Mouse (Mus musculus): ENCODE data around the gene Gnao1. TPM values are rescaled to one million over a fixed set of nuclear protein-coding genes. Genes with fewer than 3 reads are reported as not detected.

Gnao1 gene
- 0.44 and 0.46 TPM in 2 replicates for polyA plus RNA-seq (2012; ENCODE audit: insufficient read depth, insufficient read length, missing spikeins)

DNA sequence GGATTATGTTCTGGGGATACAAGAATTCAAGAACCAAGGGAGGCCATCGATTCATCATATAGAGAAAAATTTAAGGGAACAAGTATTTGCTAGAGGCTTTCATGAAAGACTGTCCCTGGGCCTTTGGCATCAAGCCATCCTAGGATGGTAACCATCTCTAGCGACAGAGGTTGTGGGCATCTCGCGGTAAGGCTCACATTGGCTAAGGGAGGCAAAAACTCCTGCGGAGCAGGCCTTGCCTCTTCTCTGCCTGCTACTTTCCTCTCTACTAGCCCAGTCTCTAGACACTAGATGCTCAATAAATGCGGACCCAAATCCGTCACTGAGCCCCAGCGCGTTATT, at the start of gene Gnao1:
Gene Gnao1 (plus strand): TSS at position 281 of the 342 bp plus-strand sequence.
- Histone ChIP-seq H3K27ac (ENCODE audit: insufficient read depth, low read depth, low read length) (no peak within 1 kb of the TSS), H3K4me1 (ENCODE audit: control insufficient read depth, insufficient read depth, low read length) (peaks cover 2% of the 10 kb centered on the region; the same call in 1 of the 2 replicates), H3K4me3 (ENCODE audit: insufficient read depth, low read length) (peak within 1 kb of the TSS; percentile 59)
- TF ChIP-seq POLR2A (IDR thresholded peaks at IDR 0.05; ENCODE audit: borderline replicate concordance, low read depth, low read length) = no peak
- no peak for TF ChIP-seq CTCF (IDR thresholded peaks at IDR 0.05; ENCODE audit: low read depth, low read length)

DNA sequence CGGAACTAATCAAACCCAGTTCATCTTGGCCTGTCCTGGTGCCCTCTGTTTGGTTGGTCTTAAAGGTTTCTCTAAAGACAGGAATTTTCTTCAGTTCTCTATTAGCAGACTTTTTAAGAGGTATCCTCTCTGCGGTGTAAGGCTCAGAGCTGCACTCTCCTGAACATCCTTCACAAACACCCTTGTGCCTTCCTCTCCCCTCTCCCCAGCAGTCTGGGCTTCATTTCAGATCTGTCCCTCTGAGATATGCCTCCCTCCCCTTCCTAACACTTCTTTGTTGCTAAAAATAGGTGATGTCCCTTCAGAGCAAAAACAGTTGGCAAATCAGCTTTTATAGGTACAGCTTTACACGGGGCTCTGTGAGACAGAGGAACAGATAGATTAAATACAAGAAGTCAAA, 32.2 kb upstream of the Gnao1 start:
- H3K4me3 ChIP-seq (ENCODE audit: insufficient read depth, low read length) = no peak overlapping the region
- TF ChIP-seq CTCF (IDR thresholded peaks at IDR 0.05; ENCODE audit: low read depth, low read length) = no peak
- TF ChIP-seq POLR2A (IDR thresholded peaks at IDR 0.05; ENCODE audit: borderline replicate concordance, low read depth, low read length) = no peak
- no peak overlapping the region for H3K27ac ChIP-seq (ENCODE audit: insufficient read depth, low read depth, low read length)
- no peaks in the 10 kb centered on the region for H3K4me1 ChIP-seq (ENCODE audit: control insufficient read depth, insufficient read depth, low read length)

DNA sequence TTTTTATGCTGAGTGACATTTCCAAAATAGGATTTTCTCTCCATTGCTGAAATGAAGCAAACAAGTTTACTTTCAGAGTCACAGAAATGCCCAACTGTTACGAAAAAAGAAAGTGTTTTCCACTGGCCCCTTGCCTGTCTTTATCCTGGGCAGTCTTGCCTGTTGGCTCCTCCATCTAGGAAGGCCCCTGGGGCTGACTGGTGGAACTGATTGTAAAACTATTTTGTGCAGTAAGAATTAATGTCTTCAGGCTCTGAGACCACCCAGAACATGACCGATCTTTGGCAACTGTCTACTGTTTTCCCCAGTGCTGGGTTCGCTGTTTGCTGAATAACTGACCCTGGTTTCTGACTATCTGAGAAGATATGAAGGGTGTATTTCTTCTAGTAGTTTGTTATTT, 540 bp upstream of the Gnao1 start:
- Histone ChIP-seq H3K4me3 (ENCODE audit: insufficient read depth, low read length) (no peak overlapping the region), H3K4me1 (ENCODE audit: control insufficient read depth, insufficient read depth, low read length) (peaks cover 2% of the 10 kb centered on the region; the same call in 1 of the 2 replicates), H3K27ac (ENCODE audit: insufficient read depth, low read depth, low read length) (no peak overlapping the region)
- TF ChIP-seq POLR2A (IDR thresholded peaks at IDR 0.05; ENCODE audit: borderline replicate concordance, low read depth, low read length) = no peak
- no peak for TF ChIP-seq CTCF (IDR thresholded peaks at IDR 0.05; ENCODE audit: low read depth, low read length)

DNA sequence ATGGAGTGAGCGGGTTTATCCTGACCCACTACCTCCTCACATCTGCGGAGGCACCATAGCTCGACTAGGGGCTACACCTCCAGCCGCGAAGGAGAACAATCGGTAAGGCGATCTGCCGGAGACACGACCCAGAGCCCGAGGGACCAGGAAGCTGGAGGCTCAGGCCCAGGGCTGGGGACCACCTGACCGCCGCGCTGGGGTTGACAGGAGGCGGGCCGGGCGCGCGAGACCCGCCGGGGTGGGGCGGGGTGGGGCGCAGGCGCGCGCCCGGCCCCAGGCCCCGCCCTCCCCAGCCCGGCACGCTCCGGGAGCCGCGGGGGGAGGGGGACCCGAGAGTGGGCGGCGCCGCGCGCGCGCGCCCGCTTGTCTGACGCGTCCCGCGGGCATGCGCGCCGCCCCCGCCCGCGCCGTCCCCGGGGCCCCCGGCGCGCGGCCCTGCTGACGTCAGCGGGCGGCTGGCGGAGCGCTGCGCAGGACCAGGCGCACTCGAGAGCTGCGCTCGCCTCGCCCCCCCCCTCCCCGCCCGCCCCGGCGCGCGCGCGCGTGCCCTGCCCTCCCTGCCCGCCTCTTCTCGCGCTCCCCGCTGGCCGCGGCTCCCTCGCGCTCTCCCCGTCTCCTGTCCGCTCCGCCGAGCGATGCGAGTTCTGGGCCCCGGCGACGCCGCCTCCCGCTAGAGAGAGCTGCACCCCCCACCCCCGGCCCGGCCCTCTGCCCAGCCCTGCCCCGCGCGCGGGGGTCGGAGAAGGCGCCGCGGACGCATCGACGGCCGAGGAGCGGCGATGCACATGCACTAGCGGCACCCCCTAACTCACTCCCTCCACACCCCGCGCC, 477 bp downstream of the Gnao1 start:
- Histone ChIP-seq H3K27ac (ENCODE audit: insufficient read depth, low read depth, low read length) (no peak overlapping the region), H3K4me3 (ENCODE audit: insufficient read depth, low read length) (peak overlapping the region; percentile 59), H3K4me1 (ENCODE audit: control insufficient read depth, insufficient read depth, low read length) (peaks cover 2% of the 10 kb centered on the region; the same call in 1 of the 2 replicates)
- TF ChIP-seq CTCF (IDR thresholded peaks at IDR 0.05; ENCODE audit: low read depth, low read length) (no peak), POLR2A (IDR thresholded peaks at IDR 0.05; ENCODE audit: borderline replicate concordance, low read depth, low read length) (no peak)

DNA sequence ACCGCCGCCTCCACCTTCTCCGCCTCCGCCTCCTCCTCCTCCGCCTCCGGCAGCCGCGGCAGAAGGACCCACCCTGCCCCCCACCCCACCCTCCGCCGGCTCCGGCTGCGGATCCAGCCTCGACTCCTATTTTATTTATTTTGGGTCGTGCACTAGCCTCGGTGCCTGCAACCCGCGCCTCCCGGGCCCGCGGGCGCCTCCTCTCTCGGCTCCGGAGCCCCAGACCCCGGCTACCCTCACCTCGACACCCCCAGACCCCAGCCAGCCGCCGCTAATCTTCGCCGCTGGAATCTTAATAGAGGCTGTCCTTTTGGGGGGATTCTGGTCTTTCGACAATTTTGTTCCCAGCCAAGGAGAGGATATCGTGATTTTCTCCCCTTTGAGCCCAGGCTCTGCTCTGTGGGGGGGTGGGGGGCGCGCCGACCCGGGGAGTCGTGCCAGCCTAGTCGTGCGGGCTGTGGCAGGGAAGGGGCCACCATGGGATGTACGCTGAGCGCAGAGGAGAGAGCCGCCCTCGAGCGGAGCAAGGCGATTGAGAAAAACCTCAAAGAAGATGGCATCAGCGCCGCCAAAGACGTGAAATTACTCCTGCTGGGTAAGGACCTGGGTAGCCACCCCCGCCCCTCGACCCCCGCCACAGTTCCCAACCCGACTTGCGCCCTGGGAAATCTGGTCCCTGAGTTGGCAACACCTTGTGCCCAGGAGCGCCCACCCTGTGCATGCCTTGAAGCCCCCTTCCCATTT, 1.3 kb downstream of the Gnao1 start:
- Histone ChIP-seq H3K27ac (ENCODE audit: insufficient read depth, low read depth, low read length) (no peak overlapping the region), H3K4me1 (ENCODE audit: control insufficient read depth, insufficient read depth, low read length) (peaks cover 2% of the 10 kb centered on the region; the same call in 1 of the 2 replicates), H3K4me3 (ENCODE audit: insufficient read depth, low read length) (peak overlapping the region; percentile 40)
- no peak for TF ChIP-seq CTCF (IDR thresholded peaks at IDR 0.05; ENCODE audit: low read depth, low read length)
- TF ChIP-seq POLR2A (IDR thresholded peaks at IDR 0.05; ENCODE audit: borderline replicate concordance, low read depth, low read length) = no peak

DNA sequence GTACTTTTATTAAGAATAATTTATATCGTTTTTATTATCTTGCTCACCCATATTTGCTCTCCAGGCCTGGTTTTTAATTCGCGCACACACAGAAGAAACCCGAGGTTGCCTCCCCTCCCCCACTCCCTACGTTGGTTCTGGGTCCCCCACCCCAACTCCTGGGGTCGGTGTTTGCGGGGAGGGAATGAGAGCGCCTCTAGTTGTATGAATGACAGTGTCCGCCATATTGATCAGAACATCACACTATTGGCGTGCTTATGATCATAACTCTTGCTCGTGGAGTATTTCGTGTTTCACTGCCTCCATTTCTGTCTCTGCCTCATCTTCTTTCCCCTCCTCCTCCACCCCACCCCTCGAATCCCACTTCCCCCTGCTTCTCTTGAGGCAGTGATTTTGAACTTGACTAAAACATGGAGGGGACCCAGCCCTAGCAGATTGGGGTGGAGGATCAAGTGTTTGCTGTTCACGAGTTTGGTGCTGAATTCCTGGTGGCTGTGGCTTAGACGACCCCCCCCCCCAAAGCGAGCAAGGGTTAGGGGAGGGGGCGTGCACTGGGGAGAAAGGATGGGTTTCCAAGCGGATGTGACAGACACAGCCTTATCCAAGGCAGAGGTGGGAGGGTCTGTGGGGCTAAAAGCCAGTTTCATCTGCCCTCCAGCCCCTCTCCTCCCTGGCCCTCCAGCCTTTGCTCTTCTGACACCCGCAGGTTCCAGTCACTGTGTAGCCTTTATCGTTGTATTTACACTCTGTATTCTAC, 2.1 kb downstream of the Gnao1 start:
- H3K4me1 ChIP-seq (ENCODE audit: control insufficient read depth, insufficient read depth, low read length) = peaks cover 2% of the 10 kb centered on the region; the same call in 1 of the 2 replicates
- H3K27ac ChIP-seq (ENCODE audit: insufficient read depth, low read depth, low read length) = no peak overlapping the region
- TF ChIP-seq POLR2A (IDR thresholded peaks at IDR 0.05; ENCODE audit: borderline replicate concordance, low read depth, low read length) (no peak), CTCF (IDR thresholded peaks at IDR 0.05; ENCODE audit: low read depth, low read length) (no peak)

DNA sequence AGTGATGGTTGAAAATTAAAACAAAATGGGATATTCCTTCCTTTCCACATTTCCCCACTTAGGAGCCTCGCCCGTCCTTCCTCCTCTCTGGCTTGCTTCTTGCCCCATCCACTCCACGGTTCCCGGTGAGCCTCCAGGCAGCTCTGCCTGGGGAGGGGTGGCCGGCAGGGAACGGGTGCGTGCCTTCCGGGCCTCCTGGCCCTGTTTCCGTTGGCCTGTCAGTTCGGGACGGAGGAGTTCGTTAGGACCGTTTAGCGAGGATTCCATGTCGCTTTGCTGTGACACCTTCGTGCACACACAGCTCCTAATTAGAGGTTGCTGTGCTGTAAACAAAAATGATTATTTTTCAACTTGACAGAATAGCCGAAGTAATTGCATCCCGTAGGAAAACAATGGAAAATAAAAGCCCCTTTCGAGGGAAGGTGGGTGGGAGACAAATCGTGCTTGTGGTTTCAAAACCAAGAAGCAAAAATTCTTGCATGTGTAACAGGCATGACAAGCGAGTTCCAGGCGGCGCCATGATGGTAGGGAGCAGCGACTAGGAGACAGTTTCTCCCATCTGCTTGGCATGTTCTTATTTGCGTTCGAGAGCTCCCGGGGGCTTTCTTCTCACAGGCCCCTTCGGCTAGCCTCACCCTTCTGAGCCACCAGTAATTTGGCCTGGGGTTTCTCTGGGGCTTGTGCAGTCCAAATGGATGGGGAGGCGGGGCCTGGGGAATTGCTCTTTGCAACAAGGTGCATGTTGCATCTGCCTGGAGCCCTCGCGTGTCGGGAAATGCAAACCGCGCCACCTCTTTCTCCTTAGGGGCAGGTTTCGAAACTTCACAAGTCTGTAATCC, 3.0 kb downstream of the Gnao1 start:
- TF ChIP-seq POLR2A (IDR thresholded peaks at IDR 0.05; ENCODE audit: borderline replicate concordance, low read depth, low read length) = no peak
- TF ChIP-seq CTCF (IDR thresholded peaks at IDR 0.05; ENCODE audit: low read depth, low read length) = no peak
- no peak overlapping the region for H3K27ac ChIP-seq (ENCODE audit: insufficient read depth, low read depth, low read length)
- no peak overlapping the region for H3K4me3 ChIP-seq (ENCODE audit: insufficient read depth, low read length)
- peaks cover 2% of the 10 kb centered on the region; the same call in 1 of the 2 replicates for H3K4me1 ChIP-seq (ENCODE audit: control insufficient read depth, insufficient read depth, low read length)

More for the DNA sequence above, 2.1 kb downstream of the Gnao1 start:
- H3K4me3 ChIP-seq (ENCODE audit: insufficient read depth, low read length) = no peak overlapping the region

DNA sequence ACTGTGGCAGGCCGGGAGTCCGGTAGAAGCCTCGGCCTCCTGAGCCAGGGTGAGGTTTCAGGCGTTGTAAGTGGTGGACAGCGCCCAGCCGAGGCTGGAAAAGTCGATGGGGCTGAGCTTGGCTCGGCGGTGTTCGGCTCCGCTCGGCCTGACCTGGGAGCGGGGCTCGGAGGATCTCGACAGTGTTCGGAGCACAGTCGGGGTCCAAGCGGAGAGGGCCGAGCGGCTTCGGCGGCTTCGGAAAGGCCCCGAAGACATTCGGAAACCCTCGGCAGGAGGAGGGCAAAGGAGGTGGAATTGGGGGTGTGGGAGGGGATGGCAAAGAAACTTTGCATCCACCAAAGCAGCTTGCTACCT, 3.6 kb downstream of the Gnao1 start:
- no peak overlapping the region for H3K27ac ChIP-seq (ENCODE audit: insufficient read depth, low read depth, low read length)
- no peak for TF ChIP-seq POLR2A (IDR thresholded peaks at IDR 0.05; ENCODE audit: borderline replicate concordance, low read depth, low read length)
- TF ChIP-seq CTCF (IDR thresholded peaks at IDR 0.05; ENCODE audit: low read depth, low read length) = no peak
- peaks cover 2% of the 10 kb centered on the region; the same call in 1 of the 2 replicates for H3K4me1 ChIP-seq (ENCODE audit: control insufficient read depth, insufficient read depth, low read length)
- H3K4me3 ChIP-seq (ENCODE audit: insufficient read depth, low read length) = no peak overlapping the region

DNA sequence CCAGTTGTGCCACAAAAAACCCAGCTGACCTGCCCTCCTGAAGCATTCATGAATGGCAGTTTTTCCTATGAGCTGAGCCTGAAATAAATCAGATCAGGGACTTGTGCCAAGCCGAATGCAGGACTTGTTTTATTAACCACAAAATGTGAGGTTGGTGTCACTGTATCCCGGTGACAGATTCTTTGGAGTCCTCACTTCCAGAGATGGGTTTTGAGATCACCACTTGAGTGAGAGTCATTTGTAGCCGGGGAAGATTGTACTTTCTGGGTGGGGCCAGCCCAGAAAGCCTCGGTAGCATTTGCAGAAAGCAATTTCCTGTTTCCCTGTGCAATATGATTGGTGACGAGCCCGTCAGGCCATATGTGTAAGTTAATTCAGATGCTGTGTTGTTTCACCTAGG, 4.5 kb downstream of the Gnao1 start:
- Histone ChIP-seq H3K4me3 (ENCODE audit: insufficient read depth, low read length) (no peak overlapping the region), H3K27ac (ENCODE audit: insufficient read depth, low read depth, low read length) (no peak overlapping the region), H3K4me1 (ENCODE audit: control insufficient read depth, insufficient read depth, low read length) (peaks cover 2% of the 10 kb centered on the region; the same call in 1 of the 2 replicates)
- TF ChIP-seq CTCF (IDR thresholded peaks at IDR 0.05; ENCODE audit: low read depth, low read length) (no peak), POLR2A (IDR thresholded peaks at IDR 0.05; ENCODE audit: borderline replicate concordance, low read depth, low read length) (no peak)
